Mouse (Mus musculus) MEL (cell line): ENCODE data around the gene BC030870. TPM values are rescaled to one million over a fixed set of nuclear protein-coding genes. Genes with fewer than 3 reads are reported as not detected.
"Not testable (repeated sequence)": the region's sequence is repeated elsewhere in the genome, so short reads cannot be mapped to it uniquely, and the experiment has no call there.

ENCODE experiments used
- DNase-seq: peaks from one replicate; pipeline ENCODE4 v3.0.0; 2011; ENCODE audit warnings: low read depth, low spot score
- H3K27ac ChIP-seq: 2 replicates; pipeline ENCODE4 v1.5.1; 2012; ENCODE audit warnings: low read depth, mild to moderate bottlenecking, control low read depth, low read length, moderate library complexity; ENCODE audit not compliant: control insufficient read depth
- H3K27me3 ChIP-seq, 2 experiments: fragments of 150-350 bp in 1 of 2; sonication (generic) in 1 of 2; 2 replicates each; pipeline ENCODE4 v1.6.1; 2012; ENCODE audit warnings: low read length in 2 of 2, mild to moderate bottlenecking in 2 of 2, improper control_type of control experiment in 1 of 2, moderate library complexity in 1 of 2; ENCODE audit not compliant: insufficient read depth in 2 of 2, control insufficient read depth in 1 of 2
- H3K36me3 ChIP-seq, 2 experiments: 2 replicates each; pipeline ENCODE4 v1.6.1; 2012 to 2014; ENCODE audit warnings: low read length in 2 of 2, improper control_type of control experiment in 1 of 2, inconsistent platforms in 1 of 2, mild to moderate bottlenecking in 1 of 2; ENCODE audit not compliant: insufficient read depth in 2 of 2, control insufficient read depth in 1 of 2
- H3K4me1 ChIP-seq, 2 experiments: fragments of 150-350 bp in 1 of 2; sonication (generic) in 1 of 2; 2 replicates each; pipeline ENCODE4 v1.6.1; 2012; ENCODE audit warnings: low read length in 2 of 2, improper control_type of control experiment in 1 of 2, mild to moderate bottlenecking in 1 of 2; ENCODE audit not compliant: insufficient read depth in 2 of 2, control insufficient read depth in 1 of 2
- H3K4me3 ChIP-seq, 2 experiments: fragments of 150-350 bp in 1 of 2; sonication (generic) in 1 of 2; 2 replicates each; pipeline ENCODE4 v1.5.1; 2012; ENCODE audit warnings: low read depth in 2 of 2, low read length in 2 of 2, mild to moderate bottlenecking in 2 of 2, moderate library complexity in 2 of 2, control low read depth in 1 of 2, improper control_type of control experiment in 1 of 2; ENCODE audit not compliant: control insufficient read depth in 1 of 2, insufficient read depth in 1 of 2
- H3K79me2 ChIP-seq: 2 replicates; pipeline ENCODE4 v1.6.1; 2012; ENCODE audit warnings: mild to moderate bottlenecking, low read length, moderate library complexity; ENCODE audit not compliant: control insufficient read depth, poor library complexity, insufficient read depth
- H3K9ac ChIP-seq: 2 replicates; pipeline ENCODE4 v1.6.1; 2012; ENCODE audit warnings: low read depth, mild to moderate bottlenecking, control low read depth, low read length, moderate library complexity; ENCODE audit not compliant: control insufficient read depth, poor library complexity, severe bottlenecking
- H3K9me3 ChIP-seq: fragments of 150-350 bp; sonication (generic); replicated peaks from 2 replicates; pipeline ENCODE4 v1.6.1; 2012; ENCODE audit warnings: mild to moderate bottlenecking, low read length, improper control_type of control experiment, moderate library complexity; ENCODE audit not compliant: insufficient read depth
- BHLHE40 ChIP-seq: IDR thresholded peaks from 2 replicates; pipeline ENCODE4 v1.6.1; 2012; ENCODE audit warnings: low read depth, mild to moderate bottlenecking, inconsistent platforms, low read length, improper control_type of control experiment, borderline replicate concordance
- CTCF ChIP-seq, 3 experiments: IDR thresholded peaks in 2 of 3; conservative IDR thresholded peaks in 1 of 3; 2 replicates each; pipeline ENCODE4 v1.5.1; 2011 to 2012; ENCODE audit warnings: low read length in 3 of 3, low read depth in 2 of 3, mild to moderate bottlenecking in 2 of 3, improper control_type of control experiment in 1 of 3, inconsistent platforms in 1 of 3, mixed read lengths in 1 of 3, moderate library complexity in 1 of 3; ENCODE audit not compliant: control insufficient read depth in 1 of 3, insufficient read depth in 1 of 3, poor library complexity in 1 of 3, severe bottlenecking in 1 of 3
- ELF1 ChIP-seq: IDR thresholded peaks from 2 replicates; pipeline ENCODE4 v1.6.1; 2014; ENCODE audit warnings: low read depth, mild to moderate bottlenecking, inconsistent platforms, low read length, improper control_type of control experiment, moderate library complexity
- ETS1 ChIP-seq: IDR thresholded peaks from 2 replicates; pipeline ENCODE4 v1.6.1; 2012; ENCODE audit warnings: low read depth, mild to moderate bottlenecking, inconsistent platforms, low read length, improper control_type of control experiment, moderate library complexity
- GATA1 ChIP-seq: IDR thresholded peaks from 2 replicates; pipeline ENCODE4 v1.6.1; 2011; ENCODE audit warnings: low read depth, low read length, improper control_type of control experiment
- HCFC1 ChIP-seq: IDR thresholded peaks from 2 replicates; pipeline ENCODE4 v1.6.1; 2012; ENCODE audit warnings: low read depth, mild to moderate bottlenecking, inconsistent platforms, low read length, improper control_type of control experiment, moderate library complexity
- KAT2A ChIP-seq: conservative IDR thresholded peaks from 2 replicates; pipeline ENCODE4 v1.6.1; 2012; ENCODE audit warnings: low read depth, low read length, improper control_type of control experiment, inconsistent platforms
- MAFK ChIP-seq: IDR thresholded peaks from 2 replicates; pipeline ENCODE4 v1.6.1; 2011; ENCODE audit warnings: low read depth, mild to moderate bottlenecking, low read length, improper control_type of control experiment, borderline replicate concordance
- MXI1 ChIP-seq: IDR thresholded peaks from 2 replicates; pipeline ENCODE4 v1.6.1; 2011; ENCODE audit warnings: mild to moderate bottlenecking, low read depth, low read length, improper control_type of control experiment
- MYB ChIP-seq: IDR thresholded peaks from 2 replicates; pipeline ENCODE4 v1.6.1; 2011; ENCODE audit warnings: mild to moderate bottlenecking, low read depth, low read length, improper control_type of control experiment
- NELFE ChIP-seq: IDR thresholded peaks from 2 replicates; pipeline ENCODE4 v1.6.1; 2011; ENCODE audit warnings: low read depth, low read length, improper control_type of control experiment
- RCOR1 ChIP-seq: IDR thresholded peaks from 2 replicates; pipeline ENCODE4 v1.6.1; 2012; ENCODE audit warnings: low read depth, mild to moderate bottlenecking, inconsistent platforms, low read length, improper control_type of control experiment
- TCF12 ChIP-seq: IDR thresholded peaks from 2 replicates; pipeline ENCODE4 v1.6.1; 2014; ENCODE audit warnings: low read depth, mild to moderate bottlenecking, inconsistent platforms, low read length, improper control_type of control experiment, moderate library complexity
- USF2 ChIP-seq, 2 experiments: IDR thresholded peaks; 2 replicates each; pipeline ENCODE4 v1.6.1; 2011 to 2012; ENCODE audit warnings: improper control_type of control experiment in 2 of 2, low read length in 2 of 2, borderline replicate concordance in 1 of 2, inconsistent platforms in 1 of 2, low read depth in 1 of 2, mild to moderate bottlenecking in 1 of 2; ENCODE audit not compliant: insufficient read depth in 1 of 2
- polyA plus RNA-seq, 2 experiments: library from polyadenylated mRNA; stranded (reverse) in 1 of 2; unstranded in 1 of 2; fragments of >175 nt in 1 of 2; fragments of >200 nt in 1 of 2; gene quantifications; 2 replicates each; pipeline versions ENCODE4 v1.2.1 to v1.2.4; 2012; ENCODE audit warnings: low replicate concordance in 2 of 2, low read depth in 1 of 2; ENCODE audit not compliant: insufficient read length in 2 of 2, insufficient read depth in 1 of 2, missing spikeins in 1 of 2
- total RNA-seq: library from RNA; depleted of rRNA; stranded (reverse); fragments of 300-350 nt; gene quantifications from 2 replicates; pipeline ENCODE4 v1.2.3, GENCODE M21; 2012

Gene BC030870
- total and polyA plus RNA-seq, 3 experiments = not detected

- DNase-seq = no peak
- no peak for TF ChIP-seq MXI1
- no peak for TF ChIP-seq GATA1
- no peak for TF ChIP-seq CTCF (IDR thresholded peaks at IDR 0.05 in 2 of 3, conservative IDR thresholded peaks at IDR 0.05 in 1 of 3; ENCODE audit: control insufficient read depth in 1 of 3, insufficient read depth in 1 of 3, low read depth in 2 of 3, low read length in 3 of 3, poor library complexity in 1 of 3, severe bottlenecking in 1 of 3)
- no peak for TF ChIP-seq TCF12
- TF ChIP-seq NELFE = no peak
- TF ChIP-seq ELF1 = no peak
- TF ChIP-seq BHLHE40 = no peak
- TF ChIP-seq, all 39 proteins: peak for 0
- no peaks in the 10 kb centered on the region for H3K4me1 ChIP-seq
- no peaks in the 10 kb centered on the region for H3K27me3 ChIP-seq
- H3K9me3 ChIP-seq = no peaks in the 10 kb centered on the region
- H3K36me3 ChIP-seq = no peaks in the 10 kb centered on the region
- H3K79me2 ChIP-seq = no peaks in the 10 kb centered on the region
- H3K4me3 ChIP-seq = no peak overlapping the region
- no peak overlapping the region for H3K9ac ChIP-seq
- no peak overlapping the region for H3K27ac ChIP-seq
Observed at GRCm38 (mm10) chr8:65169184-65169583, 39.8 kb upstream of the BC030870 start.

- H3K9ac ChIP-seq, DNase-seq: not testable (repeated sequence)
Observed at GRCm38 (mm10) chr8:65160676-65161075, 31.3 kb upstream of the BC030870 start.

GRCm38 (mm10) chr8:65159096-65159748, 29.9 kb upstream of the BC030870 start:
- Histone ChIP-seq H3K4me1 (no peaks in the 10 kb centered on the region), H3K79me2 (no peaks in the 10 kb centered on the region), H3K27me3 (no peaks in the 10 kb centered on the region), H3K27ac (no peak overlapping the region), H3K36me3 (no peaks in the 10 kb centered on the region), H3K9me3 (no peaks in the 10 kb centered on the region), H3K4me3 (no peak overlapping the region), H3K9ac (no peak overlapping the region)
- no peak for DNase-seq
- TF ChIP-seq HCFC1 (no peak), NELFE (no peak), CTCF (IDR thresholded peaks at IDR 0.05 in 2 of 3, conservative IDR thresholded peaks at IDR 0.05 in 1 of 3; ENCODE audit: control insufficient read depth in 1 of 3, insufficient read depth in 1 of 3, low read depth in 2 of 3, low read length in 3 of 3, poor library complexity in 1 of 3, severe bottlenecking in 1 of 3) (no peak), KAT2A (no peak), USF2 (IDR thresholded peaks at IDR 0.05; ENCODE audit: borderline replicate concordance in 1 of 2, insufficient read depth in 1 of 2, low read depth in 1 of 2, low read length in 2 of 2) (no peak), RCOR1 (no peak), ETS1 (no peak), MYB (no peak), MAFK (no peak)

More at GRCm38 (mm10) chr8:65160676-65161075, 31.3 kb upstream of the BC030870 start:
- not testable (repeated sequence) for H3K27me3 ChIP-seq, H3K4me1 ChIP-seq, H3K4me3 ChIP-seq, H3K27ac ChIP-seq, H3K36me3 ChIP-seq, H3K9me3 ChIP-seq, H3K79me2 ChIP-seq
